Mouse (Mus musculus) stomach, embryonic 16.5 days (tissue): ENCODE results near the gene Ctsw. TPM values are rescaled to one million over a fixed set of nuclear protein-coding genes. Genes with fewer than 3 reads are reported as not detected.
A peak's percentile ranks its signal among the peaks of the same experiment; 100 is the strongest.
"Not testable (repeated sequence)": the region's sequence is repeated elsewhere in the genome, so short reads cannot be mapped to it uniquely, and the experiment has no call there.

Experiments
- ATAC-seq: fragments of 200-750 bp; cut with Nextera tagmentation; 2 replicates; pipeline ENCODE4 v1.8.0; 2017; ENCODE audit warnings: moderate number of reproducible peaks, moderate TSS enrichment; ENCODE audit not compliant: insufficient read depth, low FRiP score
- H3K27ac ChIP-seq: fragments of 300-500 bp; sonication (generic); 2 replicates; pipeline ENCODE4 v1.5.1; 2014; ENCODE audit warnings: low read length
- H3K27me3 ChIP-seq: fragments of 300-500 bp; sonication (generic); 2 replicates; pipeline ENCODE4 v1.6.1; 2014; ENCODE audit warnings: low read length, control low read depth, mixed read lengths; ENCODE audit not compliant: control insufficient read depth, insufficient read depth
- H3K36me3 ChIP-seq: fragments of 300-500 bp; sonication (generic); 2 replicates; pipeline ENCODE4 v1.6.1; 2014; ENCODE audit warnings: low read length; ENCODE audit not compliant: control insufficient read depth, insufficient read depth
- H3K4me1 ChIP-seq: fragments of 300-500 bp; sonication (generic); 2 replicates; pipeline ENCODE4 v1.6.1; 2014; ENCODE audit warnings: low read length, control low read depth, mixed read lengths; ENCODE audit not compliant: control insufficient read depth, insufficient read depth
- H3K4me2 ChIP-seq: fragments of 300-500 bp; sonication (generic); 2 replicates; pipeline ENCODE4 v1.6.1; 2014; ENCODE audit warnings: low read depth, low read length, mixed read lengths
- H3K4me3 ChIP-seq: fragments of 300-500 bp; sonication (generic); replicated peaks from 2 replicates; pipeline ENCODE4 v1.5.1; 2014; ENCODE audit warnings: mild to moderate bottlenecking, low read length
- H3K9ac ChIP-seq: fragments of 300-500 bp; sonication (generic); 2 replicates; pipeline ENCODE4 v1.6.1; 2014; ENCODE audit warnings: low read length
- H3K9me3 ChIP-seq: fragments of 300-500 bp; sonication (generic); replicated peaks from 2 replicates; pipeline ENCODE4 v1.6.1; 2016; ENCODE audit warnings: low read length, control low read depth; ENCODE audit not compliant: control insufficient read depth
- WGBS: fragments of 180-500 bp; shearing (Covaris S2); extraction: QIAGEN DNeasy Blood & Tissue Kit; methylation state at CpG from one replicate; pipeline ENCODE4 v1.1.7; 2014; 5-methylcytosine and 5-hydroxymethylcytosine counted together
- polyA plus RNA-seq: library from polyadenylated mRNA; unstranded; fragments of >200 nt; fragmentation: Nextera tagmentation; extraction: Ambion mirVana; gene quantifications from 2 replicates; pipeline ENCODE4 v1.2.1, GENCODE M21; 2015

Ctsw gene
- polyA plus RNA-seq, 1 experiment from 2014 or later = 1.6 TPM

DNA sequence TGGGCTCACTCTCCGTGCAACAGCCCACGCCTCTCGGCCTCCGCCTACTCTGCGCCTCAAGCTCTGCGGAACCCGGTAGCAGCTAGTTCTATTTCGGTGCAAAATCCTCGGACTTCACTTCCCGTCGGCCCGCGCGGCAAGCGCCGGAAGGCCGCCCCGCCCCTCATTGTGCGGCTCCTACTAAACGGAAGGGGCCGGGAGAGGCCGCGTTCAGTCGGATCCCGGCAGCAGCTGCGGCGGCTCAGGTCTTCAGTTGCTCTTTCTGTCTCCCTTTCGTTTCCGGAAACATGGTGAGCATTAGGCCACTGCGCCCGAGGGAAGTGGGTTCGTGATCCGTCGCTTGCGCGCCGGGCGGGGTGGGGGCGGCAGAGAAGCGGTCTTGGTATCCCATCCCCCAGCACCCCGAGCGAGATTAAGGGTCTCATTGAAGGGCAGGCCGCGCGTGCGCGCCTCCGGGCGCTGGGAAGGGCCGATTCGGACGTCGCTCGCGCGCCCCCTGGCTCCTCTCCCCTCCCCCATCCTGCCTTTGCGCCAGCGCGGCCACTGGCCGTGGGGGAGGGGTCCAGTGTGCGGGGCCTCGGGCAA is 22.1 kb upstream of the Ctsw start, which contains the start of gene Cfl1:
Cfl1 (plus strand) TSS at position 143 of the 585 bp plus-strand sequence.
- under 1% methylated on average over 60 of the region's 62 CpGs for WGBS
- ATAC-seq = peak; percentile 74
- peak within 1 kb of the TSS; percentile 96 for H3K4me3 ChIP-seq
- peak within 1 kb of the TSS; percentile 97 for H3K9ac ChIP-seq
- H3K27ac ChIP-seq = peak within 1 kb of the TSS; percentile 100
- H3K4me1 ChIP-seq = peaks cover 28% of the 10 kb centered on the region
- H3K4me2 ChIP-seq = peak within 1 kb of the TSS; percentile 93
- no peaks in the 10 kb centered on the region for H3K9me3 ChIP-seq
- no peaks in the 10 kb centered on the region for H3K27me3 ChIP-seq
- H3K36me3 ChIP-seq = peaks cover 6% of the 10 kb centered on the region; the same call in 1 of the 2 replicates

DNA sequence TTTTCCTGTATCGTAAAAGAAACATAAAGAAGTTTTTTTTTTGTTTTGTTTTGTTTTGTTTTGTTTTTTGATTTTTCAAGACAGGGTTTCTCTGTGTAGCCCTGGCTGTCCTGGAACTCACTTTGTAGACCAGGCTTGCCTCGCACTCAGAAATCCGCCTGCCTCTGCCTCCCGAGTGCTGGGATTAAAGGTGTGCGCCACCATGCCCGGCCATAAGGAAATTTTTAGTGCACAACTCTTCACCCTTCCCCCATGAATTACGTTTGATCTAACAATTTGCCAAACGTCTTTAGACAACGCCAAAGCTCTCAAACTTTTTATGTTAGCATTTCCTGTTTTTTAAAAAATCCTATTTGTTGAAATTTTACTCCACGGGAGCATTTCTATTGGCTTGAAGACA is 21.4 kb upstream of the Ctsw start:
- ATAC-seq, H3K9ac ChIP-seq, H3K9me3 ChIP-seq, H3K36me3 ChIP-seq, H3K27me3 ChIP-seq: not testable (repeated sequence)
- Histone ChIP-seq H3K4me1 (peaks cover 28% of the 10 kb centered on the region), H3K4me3 (peak overlapping the region; percentile 96; the same call in 1 of the 2 replicates), H3K4me2 (peak overlapping the region; percentile 93), H3K27ac (peak overlapping the region; percentile 100)
- 43% methylated on average over 10 of the region's 10 CpGs for WGBS

GRCm38 (mm10) chr19:5488878-5489571 is 20.7 kb upstream of the Ctsw start:
- Histone ChIP-seq H3K4me1 (peaks cover 28% of the 10 kb centered on the region), H3K9me3 (no peaks in the 10 kb centered on the region), H3K36me3 (peaks cover 15% of the 10 kb centered on the region; the same call in 1 of the 2 replicates), H3K4me2 (peak overlapping the region; percentile 93), H3K9ac (peak overlapping the region; percentile 75), H3K27me3 (no peaks in the 10 kb centered on the region), H3K4me3 (peak overlapping the region; percentile 63), H3K27ac (peak overlapping the region; percentile 100)
- peak; percentile 84 for ATAC-seq
- WGBS = under 1% methylated on average over 26 of the region's 26 CpGs

DNA sequence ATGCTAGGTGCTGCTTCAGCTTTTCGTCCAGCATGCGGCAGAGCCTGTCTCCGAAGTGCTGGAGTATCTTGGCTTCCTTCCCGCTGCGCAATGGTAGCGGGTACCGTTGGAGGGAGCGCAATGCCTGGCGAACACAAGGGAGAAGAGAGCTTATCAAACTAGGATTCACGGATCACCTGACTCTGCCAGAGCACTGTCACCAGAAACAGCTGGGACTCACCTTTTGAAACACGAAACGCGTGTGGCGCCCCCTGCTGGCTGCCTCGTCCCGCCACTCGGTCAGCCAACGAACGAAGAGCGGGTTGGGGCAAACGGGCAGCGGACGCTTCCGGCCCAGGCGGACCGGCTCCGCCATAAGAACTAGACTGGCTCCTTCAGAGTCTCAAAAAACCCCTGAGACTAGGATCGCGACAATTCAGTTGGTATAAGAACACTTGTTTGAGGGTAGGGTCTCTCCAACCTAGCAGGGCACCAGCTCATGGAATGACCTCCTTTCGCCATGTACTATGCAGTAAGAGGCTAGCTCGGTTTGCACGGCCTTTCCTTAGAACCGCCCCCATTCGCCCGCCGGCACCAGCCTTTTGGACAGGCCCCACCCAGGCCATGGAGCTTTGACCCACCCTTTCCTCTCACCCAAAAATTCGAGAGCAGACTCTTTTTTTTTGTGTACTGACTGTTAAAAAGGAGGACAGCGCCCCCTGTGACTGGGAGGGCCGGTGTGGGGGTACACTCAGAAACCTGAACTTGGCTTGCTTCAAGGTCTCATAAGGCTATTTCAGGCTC is 19.7 kb upstream of the Ctsw start, which contains the start of gene Mus81:
Mus81 (minus strand) TSS at position 635 of the 783 bp plus-strand sequence.
- Histone ChIP-seq H3K4me1 (peaks cover 28% of the 10 kb centered on the region), H3K4me2 (peak within 1 kb of the TSS; percentile 93), H3K9ac (peak within 1 kb of the TSS; percentile 83), H3K27me3 (no peaks in the 10 kb centered on the region), H3K27ac (peak within 1 kb of the TSS; percentile 100), H3K36me3 (peaks cover 14% of the 10 kb centered on the region; the same call in 1 of the 2 replicates), H3K4me3 (peak within 1 kb of the TSS; percentile 63), H3K9me3 (no peaks in the 10 kb centered on the region)
- ATAC-seq = peak; percentile 77
- WGBS = under 1% methylated on average over 39 of the region's 39 CpGs

GRCm38 (mm10) chr19:5486771-5487170 is 18.5 kb upstream of the Ctsw start:
- 76% methylated on average over 4 of the region's 4 CpGs for WGBS
- Histone ChIP-seq H3K36me3 (0 out of 2 replicates have a peak, but pooled peaks cover 15% of the 10 kb centered on the region), H3K4me3 (no peak overlapping the region), H3K27ac (no peak overlapping the region), H3K9ac (no peak overlapping the region), H3K27me3 (no peaks in the 10 kb centered on the region), H3K4me1 (peaks cover 19% of the 10 kb centered on the region), H3K9me3 (no peaks in the 10 kb centered on the region), H3K4me2 (0 out of 2 replicates have a peak overlapping the region, but pooled peaks have one; percentile 93)
- no peak for ATAC-seq

- H3K36me3 ChIP-seq = 0 out of 2 replicates have a peak, but pooled peaks cover 15% of the 10 kb centered on the region
- no peaks in the 10 kb centered on the region for H3K9me3 ChIP-seq
- no peak overlapping the region for H3K9ac ChIP-seq
- peaks cover 18% of the 10 kb centered on the region for H3K4me1 ChIP-seq
- 68% methylated on average over 8 of the region's 8 CpGs for WGBS
- no peak overlapping the region for H3K4me3 ChIP-seq
- ATAC-seq = no peak
- no peak overlapping the region for H3K27ac ChIP-seq
- H3K4me2 ChIP-seq = no peak overlapping the region
- no peaks in the 10 kb centered on the region for H3K27me3 ChIP-seq
Measured at GRCm38 (mm10) chr19:5486286-5486685, 18.0 kb upstream of the Ctsw start.

- no peak overlapping the region for H3K4me3 ChIP-seq
- no peaks in the 10 kb centered on the region for H3K9me3 ChIP-seq
- 0 out of 2 replicates have a peak, but pooled peaks cover 15% of the 10 kb centered on the region for H3K36me3 ChIP-seq
- H3K9ac ChIP-seq = no peak overlapping the region
- no peak for ATAC-seq
- 90% methylated on average over 7 of the region's 7 CpGs for WGBS
- peaks cover 18% of the 10 kb centered on the region for H3K4me1 ChIP-seq
- no peak overlapping the region for H3K27ac ChIP-seq
- no peaks in the 10 kb centered on the region for H3K27me3 ChIP-seq
- no peak overlapping the region for H3K4me2 ChIP-seq
Measured at GRCm38 (mm10) chr19:5485821-5486220, 17.5 kb upstream of the Ctsw start.

DNA sequence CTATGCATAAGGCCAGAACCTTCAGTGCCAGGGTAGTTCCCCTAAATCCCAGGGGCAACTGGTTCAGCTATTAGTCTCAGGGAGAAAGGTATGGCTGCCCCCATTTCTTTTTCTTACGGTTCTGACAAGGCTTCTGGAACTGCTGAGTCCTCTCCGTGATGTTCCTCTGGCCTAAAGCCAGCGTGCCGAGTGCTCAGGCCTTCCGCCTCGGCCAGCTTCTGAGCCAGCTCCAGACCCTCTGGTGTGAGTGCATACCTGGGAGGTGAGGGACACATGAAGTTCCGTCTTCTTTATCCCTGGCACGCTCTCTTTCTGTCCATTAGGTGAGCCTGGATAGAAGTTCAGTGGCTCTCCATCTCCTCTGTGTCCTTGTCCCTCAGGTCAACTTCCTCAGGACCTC is 17.1 kb upstream of the Ctsw start:
- H3K9ac ChIP-seq = no peak overlapping the region
- 89% methylated on average over 8 of the region's 8 CpGs for WGBS
- H3K27me3 ChIP-seq = no peaks in the 10 kb centered on the region
- no peak overlapping the region for H3K4me3 ChIP-seq
- H3K27ac ChIP-seq = no peak overlapping the region
- no peak for ATAC-seq
- peaks cover 18% of the 10 kb centered on the region for H3K4me1 ChIP-seq
- no peak overlapping the region for H3K4me2 ChIP-seq
- no peaks in the 10 kb centered on the region for H3K9me3 ChIP-seq
- 0 out of 2 replicates have a peak, but pooled peaks cover 15% of the 10 kb centered on the region for H3K36me3 ChIP-seq
